Mouse (Mus musculus) layer of hippocampus, postnatal 14 days (tissue): Measurements from ENCODE around the gene Cnih2. TPM values are rescaled to one million over a fixed set of nuclear protein-coding genes. Genes with fewer than 3 reads are reported as not detected.
"Not testable (repeated sequence)": the region's sequence is repeated elsewhere in the genome, so short reads cannot be mapped to it uniquely, and the experiment has no call there.

Source experiments
- DNase-seq, 2 experiments: peaks; one replicate each; pipeline ENCODE4 v3.0.0; 2021 to 2022; ENCODE audit warnings: low spot score in 2 of 2, mixed read lengths in 1 of 2
- total RNA-seq, 2 experiments: library from RNA; stranded (reverse); gene quantifications; 2 replicates each; pipeline ENCODE4 v1.2.3; 2021

Cnih2 gene
- total RNA-seq, 2 experiments from 2014 or later: 783 to 856 TPM

GRCm38 (mm10) chr19:5094746-5095417 lies 3.4 kb downstream of the Cnih2 start:
- DNase-seq: peak in 1 of 2 experiments; percentile 74

- peak; percentile 97 to 98 for DNase-seq
Observed at GRCm38 (mm10) chr19:5094243-5094632, 4.1 kb downstream of the Cnih2 start.

- no peak for DNase-seq
Observed at GRCm38 (mm10) chr19:5093481-5094242, 4.7 kb downstream of the Cnih2 start.

GRCm38 (mm10) chr19:5092083-5092482 lies 6.2 kb downstream of the Cnih2 start:
- no peak for DNase-seq

DNA sequence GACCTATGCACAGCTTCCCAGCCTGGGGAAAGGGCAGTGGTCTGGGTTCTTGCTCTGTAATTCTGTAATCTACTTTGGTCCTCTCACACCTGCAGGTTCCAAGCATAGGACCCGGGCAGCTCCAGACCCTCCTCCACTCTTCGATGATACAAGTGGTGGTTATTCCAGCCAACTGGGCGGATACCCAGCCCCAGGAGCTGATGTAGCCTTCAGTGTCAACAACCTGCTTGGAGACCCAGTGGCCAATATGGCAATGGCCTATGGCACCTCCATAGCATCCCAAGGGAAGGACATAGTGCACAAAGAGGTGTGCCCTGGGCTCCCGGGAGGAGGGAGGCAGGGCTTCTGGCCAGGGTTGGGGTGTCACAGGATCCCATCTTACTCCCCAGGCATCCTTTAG lies 9.0 kb downstream of the Cnih2 start:
- DNase-seq: no peak

DNA sequence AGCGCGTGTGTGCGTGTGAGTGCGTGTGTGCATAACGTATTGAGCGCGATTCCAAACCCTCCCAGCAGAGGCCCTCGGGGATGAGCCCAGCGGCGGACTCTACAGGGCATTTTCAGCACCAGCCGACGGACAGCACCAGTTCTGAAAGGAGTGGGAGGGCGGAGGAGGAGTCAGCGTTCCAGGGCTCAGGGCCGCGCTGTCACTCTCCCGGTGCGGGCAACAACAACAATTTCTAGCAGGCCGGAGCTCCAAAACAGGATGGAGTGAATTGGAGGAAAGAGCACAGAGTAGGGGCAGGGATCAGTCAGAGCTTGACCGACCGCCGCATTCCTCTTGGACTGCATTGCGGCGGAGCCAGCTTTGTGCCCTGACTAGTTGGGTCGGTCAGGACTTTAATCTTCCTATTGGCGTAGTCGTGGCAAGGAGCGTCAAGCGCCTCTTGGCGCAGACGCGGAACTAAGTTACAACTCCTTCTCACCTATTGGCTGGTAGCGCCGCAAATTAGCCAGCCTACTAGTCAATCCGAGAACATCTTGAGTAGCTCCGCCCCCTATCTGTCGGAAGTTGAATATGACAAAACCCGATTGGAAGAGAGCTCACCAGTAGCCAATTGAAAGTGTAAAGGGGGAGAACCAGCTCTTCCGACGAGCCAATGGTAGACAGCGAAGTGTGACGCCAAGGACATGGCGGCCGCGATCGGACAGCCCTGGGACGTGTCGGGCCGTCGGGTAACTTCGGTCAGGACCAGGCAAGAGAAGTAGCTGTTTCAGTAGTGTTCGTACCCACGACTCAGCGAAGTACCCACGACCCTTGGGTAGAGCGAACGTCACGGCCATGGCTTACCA lies 10.2 kb downstream of the Cnih2 start, which contains the start of gene Yif1a:
Gene Yif1a (plus strand): TSS at position 655 of the 845 bp plus-strand sequence.
- peak; percentile 94 to 99 for DNase-seq

GRCm38 (mm10) chr19:5086533-5086932 lies 11.8 kb downstream of the Cnih2 start:
- not testable (repeated sequence) for DNase-seq

- DNase-seq: no peak
Observed at GRCm38 (mm10) chr19:5085145-5085863, 13.0 kb downstream of the Cnih2 start, which contains the start of gene Tmem151a. Gene Tmem151a, minus strand, starts transcription at chr19:5085531.

DNA sequence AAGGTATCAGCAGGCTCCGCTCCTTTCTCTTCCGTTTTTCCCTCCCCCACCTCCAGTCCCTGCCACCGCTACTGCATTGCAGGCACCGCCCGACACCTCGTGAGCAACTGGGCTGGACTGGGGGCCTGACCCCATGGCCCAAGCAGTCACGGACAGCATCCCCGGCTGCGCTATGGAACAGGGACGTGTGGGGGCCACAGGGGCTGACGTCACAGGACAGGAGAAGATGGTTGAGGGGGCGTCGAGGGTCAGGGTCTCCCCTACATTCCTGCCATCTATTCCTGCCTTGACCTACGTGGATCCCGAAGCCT lies 13.5 kb downstream of the Cnih2 start:
- DNase-seq: no peak

DNA sequence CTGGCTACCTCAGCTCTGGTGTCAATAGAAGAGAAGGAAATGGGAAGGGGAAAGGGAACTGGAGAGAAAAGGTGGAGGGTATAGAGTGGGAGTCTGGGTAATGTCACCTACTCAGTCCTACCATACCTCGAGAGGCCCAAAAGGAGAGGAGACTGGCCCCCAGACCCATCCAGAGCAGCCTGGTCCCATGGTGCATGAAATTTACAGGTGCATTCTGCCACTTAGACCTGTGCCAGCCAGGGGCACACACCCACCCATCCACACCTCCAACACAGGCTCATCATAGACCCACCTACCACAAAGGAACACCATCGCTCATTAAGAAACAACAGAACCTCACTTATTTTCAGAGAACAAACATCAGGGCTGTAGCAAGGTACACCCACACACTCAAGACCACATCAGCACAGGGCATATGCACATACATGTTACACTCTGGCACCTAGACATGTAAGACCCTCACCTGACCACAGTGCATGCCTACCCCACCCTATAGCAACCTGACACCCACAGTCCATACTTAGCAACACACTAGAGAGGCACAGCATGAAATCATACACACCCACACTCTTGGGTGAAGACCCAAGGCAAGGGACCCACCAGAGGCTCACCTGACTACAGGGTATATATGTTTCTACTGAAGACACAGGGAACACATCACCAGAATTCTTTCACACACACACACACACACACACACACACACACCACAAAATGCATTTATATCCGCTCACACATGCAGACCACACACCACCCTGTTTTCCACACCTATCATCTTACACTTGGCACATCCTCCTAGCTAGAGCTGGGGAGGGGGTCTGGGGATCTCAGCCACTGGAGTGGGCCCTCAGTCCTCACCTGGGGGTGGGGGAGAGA lies 14.1 kb downstream of the Cnih2 start:
- DNase-seq: no peak

DNA sequence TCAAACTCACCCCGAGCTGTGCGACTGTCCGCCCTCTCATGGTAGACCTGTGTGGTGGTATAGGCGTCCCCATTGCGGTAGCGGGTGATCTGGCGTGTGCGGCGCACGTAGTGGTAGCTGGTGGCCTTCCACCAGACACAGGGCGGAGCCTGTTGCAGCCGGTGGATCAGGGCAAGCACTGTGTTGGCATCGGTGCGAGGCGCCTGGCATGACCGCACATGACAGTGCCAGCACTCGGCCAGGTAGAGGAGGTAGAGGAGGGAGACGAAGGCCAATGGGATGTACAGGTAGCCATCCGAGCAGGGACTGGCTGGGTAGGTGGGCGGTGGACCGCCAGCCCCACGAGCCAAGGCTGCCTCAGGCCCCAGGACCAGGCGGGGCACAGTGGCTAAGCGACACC lies 15.7 kb downstream of the Cnih2 start:
- no peak for DNase-seq

DNA sequence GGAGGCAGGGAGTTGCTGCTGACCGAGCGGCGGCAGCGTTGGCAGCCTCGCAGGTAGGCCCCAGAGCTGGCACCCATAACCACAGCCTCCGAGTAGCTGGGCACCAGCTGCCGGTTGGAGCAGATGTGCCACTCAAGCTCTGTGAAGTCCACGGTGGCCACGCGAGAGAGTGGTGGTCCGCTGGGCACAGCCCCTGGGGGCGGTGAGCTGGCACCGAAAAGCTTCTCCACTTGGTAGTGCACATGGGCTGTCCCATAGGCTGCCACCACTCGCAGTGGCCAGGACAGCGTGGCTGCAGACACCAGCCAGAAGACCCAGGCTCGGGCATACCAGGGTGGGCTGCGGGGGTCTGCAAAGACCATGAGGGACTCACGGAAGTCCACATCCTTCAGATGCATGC lies 16.3 kb downstream of the Cnih2 start:
- DNase-seq: no peak

DNA sequence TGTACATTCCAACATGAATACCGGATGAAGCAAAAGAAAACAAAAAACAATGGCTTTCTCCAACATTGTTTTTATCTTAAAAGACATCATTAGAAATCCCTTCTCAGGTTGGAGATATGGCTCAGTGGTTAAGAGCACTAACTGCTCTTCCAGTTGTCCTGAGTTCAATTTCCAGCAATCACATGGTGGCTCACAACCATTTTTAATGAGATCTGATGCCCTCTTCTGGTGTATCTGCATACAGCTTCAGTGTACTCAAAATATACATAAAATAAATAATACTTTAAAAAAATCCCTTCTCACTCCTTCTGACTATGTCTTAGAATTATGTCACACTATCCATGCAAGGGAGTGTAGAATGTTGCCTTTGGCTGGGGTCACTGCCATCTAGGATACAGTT lies 19.0 kb downstream of the Cnih2 start:
- no peak for DNase-seq

DNA sequence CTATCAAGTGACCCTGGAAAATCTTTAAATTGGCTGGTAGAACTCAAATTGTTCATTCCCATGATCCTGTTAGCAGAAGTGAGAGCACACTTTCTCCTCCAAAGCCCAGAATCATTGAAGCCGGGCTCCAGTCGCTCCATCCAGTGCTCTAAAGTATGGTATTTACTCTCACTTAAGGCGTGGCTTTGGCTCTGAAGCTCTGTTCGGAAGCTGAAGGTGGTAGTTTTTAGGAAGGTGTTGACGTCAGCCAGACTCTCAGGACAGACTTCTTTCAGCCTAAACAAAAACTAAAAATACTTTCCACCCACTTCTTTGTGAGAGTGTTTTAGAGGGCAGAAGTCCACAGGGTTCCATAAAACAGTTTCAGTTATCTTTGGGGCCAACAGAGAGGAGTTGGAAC lies 24.8 kb downstream of the Cnih2 start:
- DNase-seq: no peak

DNA sequence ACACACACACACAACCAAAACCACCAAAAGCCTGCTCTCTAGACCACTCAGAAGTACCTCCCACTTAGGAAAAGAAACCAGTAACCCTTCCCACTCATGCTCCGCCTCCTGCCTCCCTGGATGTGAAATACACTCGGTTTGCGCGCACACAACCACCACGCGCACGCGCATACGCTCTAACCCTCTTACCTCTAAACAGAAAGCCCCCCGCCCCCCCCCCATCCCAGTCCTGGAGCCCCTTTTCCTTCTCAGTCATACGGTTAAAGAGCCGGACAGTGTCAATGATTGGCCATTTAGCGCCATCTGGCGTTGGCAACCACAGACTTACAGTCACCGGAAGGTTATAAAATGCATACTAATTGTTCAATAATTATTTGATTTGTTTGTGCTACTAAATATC lies 25.3 kb downstream of the Cnih2 start:
- DNase-seq: no peak

GRCm38 (mm10) chr19:5072389-5073019 lies 25.8 kb downstream of the Cnih2 start:
- no peak for DNase-seq

GRCm38 (mm10) chr19:5071545-5072369 lies 26.6 kb downstream of the Cnih2 start:
- DNase-seq: no peak

DNA sequence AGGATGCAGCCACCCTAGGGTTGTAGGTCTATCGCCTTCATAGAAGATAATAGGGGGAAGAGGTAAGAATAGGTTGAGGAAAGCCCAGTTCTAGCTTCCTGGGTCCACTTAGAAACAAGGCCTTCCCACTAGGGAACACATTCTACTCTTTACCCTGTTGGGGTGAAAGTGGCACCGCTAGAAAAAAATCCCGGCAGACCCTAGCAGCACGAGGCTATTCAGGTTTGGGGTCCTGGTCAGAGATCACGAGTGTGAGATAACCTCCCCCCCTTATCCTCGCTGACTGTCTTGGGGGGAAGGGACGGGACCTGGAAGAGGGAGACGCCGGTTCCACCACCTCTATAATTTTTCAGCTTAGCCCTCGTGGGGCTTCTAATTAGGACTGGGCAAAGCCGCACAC lies 27.2 kb downstream of the Cnih2 start:
- DNase-seq: no peak

- DNase-seq: no peak
Observed at GRCm38 (mm10) chr19:5069978-5070377, 28.3 kb downstream of the Cnih2 start.
